Mouse (Mus musculus): ENCODE data around the gene Col17a1.

Gene Col17a1

GRCm38 (mm10) chr19:47691994-47692393, at the start of gene Col17a1:
Col17a1 (minus strand) TSS chr19:47692094.
- DNase-seq (ENCODE audit: low read depth) = no peak

GRCm38 (mm10) chr19:47731931-47732330, 40.0 kb upstream of the Col17a1 start:
- no peak for DNase-seq (ENCODE audit: low read depth)

- DNase-seq (ENCODE audit: low read depth) = peak; percentile 90
Observed at GRCm38 (mm10) chr19:47731071-47731881, 39.4 kb upstream of the Col17a1 start, which contains the start of gene Sfr1. Sfr1 (plus strand) TSS chr19:47731682.

- peak; percentile 65 for DNase-seq (ENCODE audit: low read depth)
Observed at GRCm38 (mm10) chr19:47730691-47731070, 38.8 kb upstream of the Col17a1 start.

GRCm38 (mm10) chr19:47725643-47726140, 33.8 kb upstream of the Col17a1 start:
- DNase-seq (ENCODE audit: low read depth) = no peak

- DNase-seq (ENCODE audit: low read depth) = no peak
Observed at GRCm38 (mm10) chr19:47724903-47725302, 33.0 kb upstream of the Col17a1 start.

- no peak for DNase-seq (ENCODE audit: low read depth)
Observed at GRCm38 (mm10) chr19:47722471-47722870, 30.6 kb upstream of the Col17a1 start.

GRCm38 (mm10) chr19:47719147-47719546, 27.3 kb upstream of the Col17a1 start:
- no peak for DNase-seq (ENCODE audit: low read depth)

GRCm38 (mm10) chr19:47716144-47716543, 24.2 kb upstream of the Col17a1 start:
- DNase-seq (ENCODE audit: low read depth) = no peak

GRCm38 (mm10) chr19:47713457-47713856, 21.6 kb upstream of the Col17a1 start:
- no peak for DNase-seq (ENCODE audit: low read depth)

- peak; percentile 61 for DNase-seq (ENCODE audit: low read depth)
Observed at GRCm38 (mm10) chr19:47710376-47710775, 18.5 kb upstream of the Col17a1 start.

GRCm38 (mm10) chr19:47705772-47706309, 13.9 kb upstream of the Col17a1 start:
- DNase-seq (ENCODE audit: low read depth) = no peak

GRCm38 (mm10) chr19:47705080-47705771, 13.3 kb upstream of the Col17a1 start:
- DNase-seq (ENCODE audit: low read depth) = no peak

- no peak for DNase-seq (ENCODE audit: low read depth)
Observed at GRCm38 (mm10) chr19:47700509-47700908, 8.6 kb upstream of the Col17a1 start.

GRCm38 (mm10) chr19:47699743-47700142, 7.8 kb upstream of the Col17a1 start:
- no peak for DNase-seq (ENCODE audit: low read depth)

- DNase-seq (ENCODE audit: low read depth) = no peak
Observed at GRCm38 (mm10) chr19:47698266-47698665, 6.4 kb upstream of the Col17a1 start.

GRCm38 (mm10) chr19:47697067-47697466, 5.2 kb upstream of the Col17a1 start:
- DNase-seq (ENCODE audit: low read depth) = peak; percentile 39

- DNase-seq (ENCODE audit: low read depth) = no peak
Observed at GRCm38 (mm10) chr19:47696411-47696810, 4.5 kb upstream of the Col17a1 start.

- DNase-seq (ENCODE audit: low read depth) = no peak
Observed at GRCm38 (mm10) chr19:47695725-47696124, 3.8 kb upstream of the Col17a1 start.

- DNase-seq (ENCODE audit: low read depth) = no peak
Observed at GRCm38 (mm10) chr19:47689592-47689991, 2.3 kb downstream of the Col17a1 start.

GRCm38 (mm10) chr19:47678675-47679074, 13.2 kb downstream of the Col17a1 start:
- DNase-seq (ENCODE audit: low read depth) = no peak

- DNase-seq (ENCODE audit: low read depth) = no peak
Observed at GRCm38 (mm10) chr19:47674419-47674818, 17.5 kb downstream of the Col17a1 start.

- no peak for DNase-seq (ENCODE audit: low read depth)
Observed at GRCm38 (mm10) chr19:47668399-47668798, 23.5 kb downstream of the Col17a1 start.

Measured in fibroblast of lung, adult 2 months (primary cell).